Mouse (Mus musculus) cortical plate, adult 2 months (tissue): ENCODE data around the gene Alox5ap. TPM values are rescaled to one million over a fixed set of nuclear protein-coding genes. Genes with fewer than 3 reads are reported as not detected.
A peak's percentile ranks its signal among the peaks of the same experiment; 100 is the strongest.

Experiments used
- H3K27ac ChIP-seq: fragments of 200-500 bp; 2 replicates; pipeline ENCODE4 v1.5.1; 2012; ENCODE audit warnings: low read length, control low read depth, inconsistent platforms; ENCODE audit not compliant: insufficient read depth
- H3K4me1 ChIP-seq: fragments of 200-500 bp; 2 replicates; pipeline ENCODE4 v1.6.1; 2011; ENCODE audit warnings: low read length; ENCODE audit not compliant: control insufficient read depth, insufficient read depth
- H3K4me3 ChIP-seq: fragments of 200-500 bp; 2 replicates; pipeline ENCODE4 v1.5.1; 2011; ENCODE audit warnings: mild to moderate bottlenecking, low read length, control low read depth; ENCODE audit not compliant: insufficient read depth
- CTCF ChIP-seq: fragments of 200-500 bp; IDR thresholded peaks from 2 replicates; pipeline ENCODE4 v1.5.1; 2011; ENCODE audit warnings: mild to moderate bottlenecking, control low read depth, low read length; ENCODE audit not compliant: insufficient read depth; ENCODE audit errors: extremely low read depth
- POLR2A ChIP-seq: fragments of 200-500 bp; IDR thresholded peaks from 2 replicates; pipeline ENCODE4 v1.6.1; 2011; ENCODE audit warnings: mild to moderate bottlenecking, low read length, control low read depth; ENCODE audit not compliant: insufficient read depth; ENCODE audit errors: extremely low read depth
- polyA plus RNA-seq: library from polyadenylated mRNA; depleted of rRNA; stranded (reverse); fragments of >200 nt; gene quantifications from 2 replicates; pipeline ENCODE4 v1.2.3, GENCODE M21; 2012; rRNA removed

Alox5ap gene
- polyA plus RNA-seq, result 16.0 and 18.0 TPM in 2 replicates

- Histone ChIP-seq H3K4me3 (no peak within 1 kb of the TSS), H3K4me1 (no peaks in the 10 kb centered on the region), H3K27ac (no peak within 1 kb of the TSS)
- TF ChIP-seq POLR2A (no peak), CTCF (no peak)
These were observed at the start of gene Alox5ap for GRCm38 (mm10) chr5:149264405-149264804. Gene Alox5ap, plus strand, starts transcription at chr5:149264767.

GRCm38 (mm10) chr5:149215540-149215939 is 49.0 kb upstream of the Alox5ap start:
- Histone ChIP-seq H3K4me1 (no peaks in the 10 kb centered on the region), H3K27ac (no peak overlapping the region), H3K4me3 (no peak overlapping the region)
- TF ChIP-seq CTCF, result no peak
- no peak for TF ChIP-seq POLR2A

GRCm38 (mm10) chr5:149217524-149218357 is 46.8 kb upstream of the Alox5ap start:
- TF ChIP-seq CTCF (no peak), POLR2A (no peak)
- H3K4me1 ChIP-seq, result no peaks in the 10 kb centered on the region
- no peak overlapping the region for H3K4me3 ChIP-seq
- H3K27ac ChIP-seq, result no peak overlapping the region

DNA sequence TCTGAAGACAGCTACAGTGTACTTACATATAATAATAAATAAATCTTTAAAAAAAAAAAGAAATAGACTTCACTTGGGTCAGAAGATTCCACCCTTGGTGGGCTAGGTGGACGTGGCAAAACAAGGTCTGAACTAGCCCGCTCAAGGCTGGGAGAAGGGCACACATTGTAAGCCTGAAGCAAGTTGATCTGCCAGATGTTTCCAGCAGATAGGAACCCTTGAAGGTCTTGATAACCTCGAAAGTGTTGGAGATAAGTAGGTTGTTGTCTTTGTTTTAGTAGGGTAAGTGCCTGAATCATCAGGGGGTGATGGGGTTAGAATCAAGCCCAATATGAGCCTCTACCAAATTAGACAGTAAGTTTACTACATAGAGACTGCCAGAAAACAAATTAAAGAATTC is 45.1 kb upstream of the Alox5ap start:
- H3K27ac ChIP-seq, result no peak overlapping the region
- no peak for TF ChIP-seq CTCF
- no peak for TF ChIP-seq POLR2A
- no peak overlapping the region for H3K4me3 ChIP-seq
- H3K4me1 ChIP-seq, result peaks cover 2% of the 10 kb centered on the region

DNA sequence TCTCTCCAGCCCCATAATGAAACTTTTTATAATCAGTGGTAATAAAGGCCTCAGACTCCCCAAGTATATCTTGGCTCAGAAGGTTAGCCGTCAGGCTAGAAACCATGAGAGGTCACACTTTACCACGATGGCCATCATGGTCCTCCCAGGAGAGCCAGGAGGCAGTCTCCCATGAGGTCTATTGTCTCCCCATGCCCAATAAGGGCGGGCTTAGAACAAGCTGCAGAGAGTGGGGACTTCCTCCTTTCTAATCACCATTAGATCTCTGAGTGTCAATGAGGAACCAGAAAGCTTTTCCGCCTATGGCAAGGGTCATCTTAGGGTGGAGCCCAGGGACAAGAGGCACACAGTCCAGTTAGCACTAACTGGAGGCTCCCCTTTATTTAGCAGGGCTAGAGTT is 43.2 kb upstream of the Alox5ap start:
- H3K4me3 ChIP-seq, result no peak overlapping the region
- no peak overlapping the region for H3K27ac ChIP-seq
- H3K4me1 ChIP-seq, result peaks cover 3% of the 10 kb centered on the region
- TF ChIP-seq CTCF (no peak), POLR2A (no peak)

DNA sequence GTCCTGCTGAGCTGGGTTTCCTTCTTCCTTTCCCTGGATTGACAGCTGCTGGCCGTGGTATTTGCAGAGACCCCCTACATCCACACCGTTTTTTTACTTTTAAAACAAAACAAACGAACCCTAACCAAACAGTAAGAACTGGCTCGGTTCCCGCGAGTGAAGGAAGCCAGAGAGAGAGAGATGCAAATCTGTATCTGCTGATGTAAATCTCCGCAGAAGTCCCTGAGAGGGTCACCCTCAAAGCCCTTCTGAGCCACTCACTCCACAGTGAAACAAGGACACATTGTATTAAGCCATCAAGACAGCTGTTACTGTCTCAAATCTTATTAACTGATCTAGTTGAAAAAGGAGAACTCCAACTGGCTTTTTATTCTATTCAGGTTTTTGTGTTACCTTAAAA is 39.9 kb upstream of the Alox5ap start:
- Histone ChIP-seq H3K4me1 (peaks cover 3% of the 10 kb centered on the region), H3K27ac (no peak overlapping the region), H3K4me3 (no peak overlapping the region)
- no peak for TF ChIP-seq POLR2A

GRCm38 (mm10) chr5:149228700-149229618 is 35.6 kb upstream of the Alox5ap start:
- TF ChIP-seq CTCF (no peak), POLR2A (peak; percentile 42; the same call in 1 of the 2 replicates)
- Histone ChIP-seq H3K4me1 (peaks cover 3% of the 10 kb centered on the region), H3K27ac (peak overlapping the region; percentile 22; the same call in 1 of the 2 replicates), H3K4me3 (peak overlapping the region; percentile 42)

DNA sequence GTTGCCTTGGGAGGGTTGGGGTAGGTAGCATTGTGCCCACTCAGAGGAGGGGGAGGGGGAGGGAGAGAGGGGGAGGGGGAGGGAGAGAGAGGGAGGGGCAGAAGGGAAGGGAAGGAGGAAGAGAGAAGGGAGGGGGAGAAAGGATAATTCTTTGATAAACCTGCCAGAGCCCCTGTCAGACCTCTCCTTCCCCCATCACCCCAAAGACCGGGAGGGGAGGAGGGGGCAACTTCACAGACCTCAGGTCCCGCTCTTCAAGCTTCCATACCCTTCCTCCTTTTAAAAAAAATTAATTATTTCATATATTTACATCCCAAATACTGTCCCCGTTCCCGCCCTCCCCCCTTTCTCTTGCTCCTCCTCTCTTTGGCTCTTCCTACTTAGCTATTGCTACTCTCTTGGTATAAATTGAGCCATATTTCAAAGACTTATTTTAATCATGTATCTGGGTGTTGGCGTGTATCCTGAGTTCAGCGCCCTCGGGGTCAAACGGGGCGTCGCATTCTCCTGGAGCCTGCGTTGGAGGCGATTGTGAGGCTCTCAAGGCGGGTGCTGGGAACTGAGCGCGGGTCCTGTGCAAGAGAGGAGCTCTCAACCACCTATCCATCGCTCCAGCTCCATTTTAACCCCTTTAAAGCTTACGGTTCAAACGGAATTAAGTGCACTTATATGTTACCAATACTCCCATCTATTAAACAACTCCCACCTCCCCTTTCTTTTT is 34.8 kb upstream of the Alox5ap start:
- Histone ChIP-seq H3K4me1 (no peaks in the 10 kb centered on the region), H3K27ac (0 out of 2 replicates have a peak overlapping the region, but pooled peaks have one; percentile 22), H3K4me3 (peak overlapping the region; percentile 42)
- TF ChIP-seq POLR2A, result no peak
- TF ChIP-seq CTCF, result no peak

GRCm38 (mm10) chr5:149235002-149235401 is 29.6 kb upstream of the Alox5ap start:
- Histone ChIP-seq H3K27ac (no peak overlapping the region), H3K4me1 (no peaks in the 10 kb centered on the region; the same call in 1 of the 2 replicates), H3K4me3 (no peak overlapping the region)
- no peak for TF ChIP-seq CTCF
- no peak for TF ChIP-seq POLR2A
